Mouse (Mus musculus) adrenal gland, postnatal 0 days (tissue): ENCODE data around the gene Scgb1b12. TPM values are rescaled to one million over a fixed set of nuclear protein-coding genes. Genes with fewer than 3 reads are reported as not detected.

Source experiments
- polyA plus RNA-seq: library from polyadenylated mRNA; unstranded; fragments of >200 nt; fragmentation: Nextera tagmentation; extraction: Ambion mirVana; gene quantifications from 2 replicates; pipeline ENCODE4 v1.2.1, GENCODE M21; 2015

Gene Scgb1b12
- not detected in 2 replicates for polyA plus RNA-seq

DNA sequence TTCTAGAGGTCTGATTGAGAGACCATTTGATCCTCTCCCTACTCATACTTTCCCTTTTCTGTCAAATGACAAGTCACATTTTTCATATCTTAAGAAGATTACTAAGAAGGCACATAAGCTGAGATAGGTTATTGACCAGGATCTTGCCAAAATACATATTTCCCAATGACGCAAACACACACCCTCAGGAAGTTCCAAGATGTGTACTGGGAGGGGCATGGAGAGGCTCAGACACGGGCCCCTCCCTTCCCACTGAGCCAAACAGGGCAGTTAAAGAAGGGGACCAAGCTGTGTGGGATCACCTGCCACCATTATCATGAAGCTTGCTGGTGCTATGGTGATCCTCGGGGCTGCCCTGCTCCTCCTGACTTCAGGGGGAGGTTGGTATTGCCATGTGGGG is at the start of gene Scgb1b12:
Gene Scgb1b12, plus strand, starts transcription at position 301 of the 400 bp plus-strand sequence.

DNA sequence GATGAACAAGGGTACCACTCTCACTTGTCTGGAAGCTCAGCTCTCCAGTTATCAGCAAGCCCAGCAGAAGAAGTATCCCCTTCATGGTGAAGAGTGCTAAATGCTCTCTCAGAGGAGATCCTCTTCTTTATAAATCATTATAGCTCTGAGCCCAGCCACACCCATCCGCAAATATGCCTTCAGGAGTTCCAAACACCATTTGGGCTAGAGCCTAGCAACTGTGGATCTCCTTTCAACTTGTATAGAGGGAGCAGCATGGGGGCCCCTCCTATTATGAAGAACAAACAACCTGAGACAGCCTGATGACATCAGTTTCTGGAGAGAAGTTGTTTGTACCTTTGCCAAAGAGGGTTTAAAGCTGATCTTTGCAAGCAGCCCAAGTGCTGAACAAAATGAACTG is 6.8 kb upstream of the Scgb1b12 start, which contains the start of gene Scgb2b12:
Gene Scgb2b12, minus strand, starts transcription at position 101 of the 400 bp plus-strand sequence.

Other genes with a start within 250 kb of the Scgb1b12 start
- gene Scgb1b10, start 233.3 kb upstream of the Scgb1b12 start, polyA plus RNA-seq = not detected in 2 replicates
- gene Scgb2b11, start 123.0 kb upstream of the Scgb1b12 start, polyA plus RNA-seq = not detected in 2 replicates
- not detected in 2 replicates for gene Scgb1b11, start 111.3 kb upstream of the Scgb1b12 start, polyA plus RNA-seq
- gene Scgb2b12, start 6.9 kb upstream of the Scgb1b12 start, polyA plus RNA-seq = not detected in 2 replicates
- gene Scgb1b29, start 107.4 kb downstream of the Scgb1b12 start, polyA plus RNA-seq = not detected in 2 replicates